Mouse (Mus musculus) thymus, adult 2 months (tissue): ENCODE results near the gene Rbbp7.

Source experiments
- CTCF ChIP-seq: fragments of 200-500 bp; IDR thresholded peaks from 2 replicates; pipeline ENCODE4 v1.5.1; 2012; ENCODE audit warnings: mild to moderate bottlenecking, control low read depth, low read length, moderate library complexity, borderline replicate concordance; ENCODE audit not compliant: control insufficient read depth, poor library complexity, insufficient read depth; ENCODE audit errors: extremely low read depth
- POLR2A ChIP-seq: fragments of 200-500 bp; IDR thresholded peaks from 2 replicates; pipeline ENCODE4 v1.6.1; 2012; ENCODE audit warnings: mild to moderate bottlenecking, low read length, control low read depth, moderate library complexity; ENCODE audit not compliant: control insufficient read depth, poor library complexity, insufficient read depth; ENCODE audit errors: extremely low read depth

- TF ChIP-seq CTCF: no peak
- TF ChIP-seq POLR2A: no peak
Observed at GRCm38 (mm10) chrX:162727795-162728194, 32.4 kb upstream of the Rbbp7 start.
